Mouse (Mus musculus): Measurements from ENCODE around the gene Serinc4.
"Not testable (repeated sequence)": the region's sequence is repeated elsewhere in the genome, so short reads cannot be mapped to it uniquely, and the experiment has no call there.

DNA sequence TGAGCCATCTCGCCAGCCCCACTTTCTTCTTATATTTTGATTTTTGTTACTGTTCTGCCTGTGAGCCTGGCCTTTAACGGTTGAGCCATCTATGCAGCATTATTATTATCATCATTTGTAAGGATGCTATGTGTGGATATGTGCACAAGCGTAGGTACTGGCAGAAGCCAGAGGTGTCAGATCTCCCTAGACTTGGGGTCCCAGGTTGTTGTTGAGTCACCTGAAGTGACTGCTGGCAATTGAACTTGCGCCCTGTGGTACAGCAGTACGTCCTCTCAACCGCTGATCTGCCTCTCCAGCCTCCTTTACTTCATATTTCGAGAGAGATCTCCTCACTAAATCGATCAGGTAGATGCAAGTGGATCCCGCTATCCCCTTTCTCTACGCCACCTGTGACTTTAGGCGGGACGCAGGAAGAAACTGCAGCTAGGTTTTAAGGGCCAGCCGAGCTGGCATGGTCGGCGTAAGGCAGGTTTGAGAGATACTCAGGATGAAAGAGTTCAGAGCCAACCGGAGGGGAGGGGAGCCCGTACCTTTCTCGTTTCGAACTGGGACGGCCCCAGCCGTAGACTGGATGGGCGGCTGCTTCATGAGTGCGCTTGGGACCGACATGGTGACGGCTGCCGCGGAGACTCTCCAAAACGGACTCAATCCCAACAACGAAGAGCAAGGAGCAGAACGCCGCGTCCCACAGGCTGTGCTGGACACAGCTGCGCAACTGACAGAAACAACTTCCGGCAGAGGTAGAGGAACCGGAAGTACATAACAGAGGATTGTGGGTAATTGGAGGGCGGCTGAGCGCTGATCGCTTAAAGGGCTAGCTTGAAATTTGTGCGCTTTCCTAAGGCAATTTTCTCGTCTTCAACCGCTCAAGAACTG is 17.0 kb upstream of the Serinc4 start, which contains the start of gene Mfap1b:
- not testable (repeated sequence) for TF ChIP-seq CTCF (IDR thresholded peaks at IDR 0.05; ENCODE audit: low read depth, low read length)
- 0 out of 2 replicates have a peak, but pooled peaks have one; percentile 9 for TF ChIP-seq POLR2A (IDR thresholded peaks at IDR 0.05; ENCODE audit: borderline replicate concordance, low read depth, low read length)
